Mouse (Mus musculus) small intestine, adult 2 months (tissue): ENCODE measurements at regions not wholly inside any gene's neighbourhood (a gene's known extent, or its start where the extent isn't known, plus 50 kb on each side); places are given as distances from the start of the nearest gene placed in this dataset.
"Not testable (repeated sequence)": the region's sequence is repeated elsewhere in the genome, so short reads cannot be mapped to it uniquely, and the experiment has no call there.

ENCODE experiments used
- H3K27ac ChIP-seq: fragments of 200-500 bp; 2 replicates; pipeline ENCODE4 v1.5.1; 2012; ENCODE audit warnings: low read depth, low read length, control low read depth, inconsistent platforms; ENCODE audit not compliant: insufficient read depth
- H3K27me3 ChIP-seq: fragments of 200-500 bp; 2 replicates; pipeline ENCODE4 v1.6.1; 2012; ENCODE audit warnings: mild to moderate bottlenecking, moderate library complexity, low read length, inconsistent platforms; ENCODE audit not compliant: control insufficient read depth, insufficient read depth
- H3K36me3 ChIP-seq: fragments of 200-500 bp; 2 replicates; pipeline ENCODE4 v1.6.1; 2012; ENCODE audit warnings: mild to moderate bottlenecking, low read length, control low read depth, inconsistent platforms; ENCODE audit not compliant: control insufficient read depth, insufficient read depth
- H3K4me1 ChIP-seq: fragments of 200-500 bp; 2 replicates; pipeline ENCODE4 v1.6.1; 2012; ENCODE audit warnings: low read length, inconsistent platforms, mixed read lengths; ENCODE audit not compliant: control insufficient read depth, insufficient read depth, insufficient read length
- H3K4me3 ChIP-seq: fragments of 200-500 bp; 2 replicates; pipeline ENCODE4 v1.5.1; 2012; ENCODE audit warnings: low read depth, mild to moderate bottlenecking, control low read depth, inconsistent platforms, low read length, moderate library complexity
- CTCF ChIP-seq: fragments of 200-500 bp; IDR thresholded peaks from 2 replicates; pipeline ENCODE4 v1.5.1; 2012; ENCODE audit warnings: low read depth, mild to moderate bottlenecking, control low read depth, inconsistent platforms, low read length, moderate library complexity, mixed read lengths; ENCODE audit not compliant: insufficient replicate concordance, insufficient read length; ENCODE audit errors: extremely low read depth
- POLR2A ChIP-seq: fragments of 200-500 bp; IDR thresholded peaks from 2 replicates; pipeline ENCODE4 v1.6.1; 2012; ENCODE audit warnings: low read depth, mild to moderate bottlenecking, control low read depth, inconsistent platforms, low read length, moderate library complexity
- WGBS: fragments of 180-500 bp; shearing (Covaris S2); methylation state at CpG from one replicate; pipeline ENCODE4 v1.1.7; 2018; 5-methylcytosine and 5-hydroxymethylcytosine counted together

DNA sequence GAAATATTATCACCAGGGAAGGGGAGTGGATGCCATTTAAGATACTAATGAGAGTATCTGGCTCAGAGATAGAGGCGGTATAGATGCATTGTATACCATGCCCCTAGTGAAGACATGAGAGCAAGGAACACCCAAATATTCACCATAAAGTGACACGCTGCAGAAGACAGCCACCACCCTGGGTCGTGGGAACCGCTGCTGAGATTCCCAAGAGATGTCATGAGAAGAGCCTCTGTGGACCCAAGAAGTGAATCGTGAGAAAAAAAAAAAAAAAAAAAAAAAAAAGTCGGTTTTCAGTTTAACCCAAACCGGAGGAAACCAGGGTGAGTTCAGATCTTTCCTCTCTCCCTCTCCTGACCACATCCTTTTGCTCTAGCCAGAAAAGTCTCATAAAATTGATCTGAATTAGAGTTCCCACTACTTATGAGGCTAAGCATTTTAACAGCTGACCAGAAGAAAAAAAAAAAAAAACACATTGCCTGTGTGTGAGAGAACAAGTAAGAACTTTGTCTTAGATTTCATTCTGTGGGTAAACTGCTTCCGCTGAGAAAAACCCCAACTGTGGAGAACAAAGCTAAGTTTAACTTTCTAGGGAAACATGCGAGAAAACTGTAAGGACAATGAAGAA, 322.0 kb downstream of the Rapgef2 start:
- 75% methylated on average over 9 of the region's 9 CpGs for WGBS
- H3K36me3 ChIP-seq = no peaks in the 10 kb centered on the region
- TF ChIP-seq CTCF (no peak), POLR2A (no peak)

GRCm38 (mm10) chr3:78958781-78959180, 327.5 kb downstream of the Rapgef2 start:
- no peak for TF ChIP-seq CTCF
- TF ChIP-seq POLR2A = no peak
- 18% methylated on average over 1 of the region's 1 CpGs for WGBS
- no peaks in the 10 kb centered on the region for H3K27me3 ChIP-seq
- no peaks in the 10 kb centered on the region for H3K36me3 ChIP-seq
- no peaks in the 10 kb centered on the region for H3K4me1 ChIP-seq
- H3K4me3 ChIP-seq = no peak overlapping the region
- H3K27ac ChIP-seq = no peak overlapping the region

More for the DNA sequence above, 322.0 kb downstream of the Rapgef2 start:
- peaks cover 4% of the 10 kb centered on the region for H3K27me3 ChIP-seq
- no peak overlapping the region for H3K4me3 ChIP-seq
- H3K4me1 ChIP-seq = peaks cover 2% of the 10 kb centered on the region; the same call in 1 of the 2 replicates
- H3K27ac ChIP-seq = no peak overlapping the region

- Histone ChIP-seq H3K27me3 (no peaks in the 10 kb centered on the region), H3K4me3 (no peak overlapping the region), H3K4me1 (no peaks in the 10 kb centered on the region), H3K36me3 (no peaks in the 10 kb centered on the region), H3K27ac (no peak overlapping the region)
- TF ChIP-seq CTCF = no peak
- TF ChIP-seq POLR2A = no peak
- 78% methylated on average over 7 of the region's 7 CpGs for WGBS
Measured at GRCm38 (mm10) chr3:78955364-78955763, 331.0 kb downstream of the Rapgef2 start.

- H3K4me3 ChIP-seq, H3K27me3 ChIP-seq, H3K27ac ChIP-seq, H3K4me1 ChIP-seq, H3K36me3 ChIP-seq: not testable (repeated sequence)
- WGBS = 65% methylated on average over 6 of the region's 7 CpGs
Measured at GRCm38 (mm10) chr3:78949385-78949784, 336.9 kb downstream of the Rapgef2 start.

DNA sequence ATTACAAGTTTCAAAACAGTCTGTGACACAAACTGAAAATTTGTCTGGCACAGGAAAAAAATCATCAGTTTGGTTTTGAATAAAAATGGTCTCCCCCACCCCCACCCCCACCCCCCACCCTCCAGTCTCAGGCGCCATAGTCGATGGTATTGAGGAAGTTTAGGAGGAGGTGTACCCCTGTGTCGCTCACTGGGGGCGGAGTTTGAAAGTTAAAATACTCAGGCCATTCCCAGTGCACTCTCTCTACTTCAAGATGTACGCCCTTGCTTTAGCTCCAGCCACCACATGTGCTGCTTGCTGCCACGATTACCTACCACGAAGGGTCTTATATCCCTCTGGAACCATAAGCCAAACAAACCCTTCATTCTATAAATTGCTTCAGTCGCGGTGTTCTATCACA, 337.6 kb downstream of the Rapgef2 start:
- no peaks in the 10 kb centered on the region for H3K27me3 ChIP-seq
- no peaks in the 10 kb centered on the region for H3K36me3 ChIP-seq
- TF ChIP-seq POLR2A = no peak
- no peak for TF ChIP-seq CTCF
- H3K4me1 ChIP-seq = no peaks in the 10 kb centered on the region
- 89% methylated on average over 9 of the region's 9 CpGs for WGBS
- H3K27ac ChIP-seq = no peak overlapping the region
- H3K4me3 ChIP-seq = no peak overlapping the region

GRCm38 (mm10) chr3:78948171-78948570, 338.1 kb downstream of the Rapgef2 start:
- no peak overlapping the region for H3K4me3 ChIP-seq
- no peaks in the 10 kb centered on the region for H3K27me3 ChIP-seq
- no peak for TF ChIP-seq POLR2A
- TF ChIP-seq CTCF = no peak
- H3K27ac ChIP-seq = no peak overlapping the region
- no peaks in the 10 kb centered on the region for H3K4me1 ChIP-seq
- WGBS = 17% methylated on average over 8 of the region's 8 CpGs
- no peaks in the 10 kb centered on the region for H3K36me3 ChIP-seq

DNA sequence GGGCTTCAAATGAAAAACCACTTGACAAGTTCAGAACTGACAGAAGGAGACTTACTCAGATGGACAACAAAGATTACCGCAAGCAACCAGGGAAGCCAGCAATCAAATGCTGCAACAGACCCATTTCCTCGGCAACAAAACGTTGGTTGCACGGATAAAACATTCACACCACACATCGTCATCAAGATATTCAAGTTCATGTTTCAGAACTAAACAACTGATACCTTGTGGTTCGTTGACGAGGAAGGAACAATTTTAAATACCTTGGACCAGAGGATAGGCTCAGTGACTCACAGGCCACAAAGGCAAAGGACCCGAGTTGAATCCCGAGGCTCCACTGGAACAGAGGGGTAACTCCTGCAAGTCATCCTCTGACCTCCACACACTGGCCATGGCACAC, 339.1 kb downstream of the Rapgef2 start:
- Histone ChIP-seq H3K27me3 (no peaks in the 10 kb centered on the region), H3K27ac (no peak overlapping the region), H3K4me1 (no peaks in the 10 kb centered on the region), H3K4me3 (no peak overlapping the region), H3K36me3 (no peaks in the 10 kb centered on the region)
- WGBS = 67% methylated on average over 9 of the region's 9 CpGs
- TF ChIP-seq CTCF (no peak), POLR2A (no peak)

DNA sequence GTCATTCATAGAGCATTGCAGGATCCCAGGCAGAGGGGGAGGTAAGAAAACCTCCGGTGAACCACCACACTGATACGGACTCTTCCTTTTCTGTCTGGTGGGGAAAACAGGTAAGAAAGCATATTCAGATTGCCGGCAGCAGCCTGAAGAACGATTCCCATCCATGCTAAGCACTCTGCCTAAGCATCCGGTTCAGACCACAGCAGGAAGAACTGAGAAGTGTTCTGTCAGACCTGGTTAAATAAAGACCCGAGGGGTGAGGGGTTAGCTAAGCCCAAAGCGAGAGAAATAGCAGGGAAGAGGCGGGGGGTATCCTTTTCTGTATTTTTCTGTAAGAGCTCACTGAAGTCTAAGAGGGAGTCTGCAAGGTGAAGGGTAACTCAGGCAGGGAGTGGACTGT, 342.1 kb downstream of the Rapgef2 start:
- Histone ChIP-seq H3K4me3 (no peak overlapping the region), H3K27me3 (no peaks in the 10 kb centered on the region), H3K27ac (no peak overlapping the region), H3K36me3 (no peaks in the 10 kb centered on the region), H3K4me1 (no peaks in the 10 kb centered on the region)
- WGBS = 72% methylated on average over 8 of the region's 8 CpGs
- TF ChIP-seq POLR2A = no peak
- TF ChIP-seq CTCF = no peak
